Mouse (Mus musculus) megakaryocyte, embryonic 14.5 days (primary cell): Measurements from ENCODE around the gene Dab2ip.

Experiments used
- FLI1 ChIP-seq: IDR thresholded peaks from 2 replicates; pipeline ENCODE4 v1.6.1; 2012; ENCODE audit warnings: low read length, inconsistent platforms, mixed read lengths
- GATA1 ChIP-seq: IDR thresholded peaks from 3 replicates; pipeline ENCODE4 v1.6.1; 2012; ENCODE audit warnings: mixed read lengths, low read length, inconsistent platforms, borderline replicate concordance

DNA sequence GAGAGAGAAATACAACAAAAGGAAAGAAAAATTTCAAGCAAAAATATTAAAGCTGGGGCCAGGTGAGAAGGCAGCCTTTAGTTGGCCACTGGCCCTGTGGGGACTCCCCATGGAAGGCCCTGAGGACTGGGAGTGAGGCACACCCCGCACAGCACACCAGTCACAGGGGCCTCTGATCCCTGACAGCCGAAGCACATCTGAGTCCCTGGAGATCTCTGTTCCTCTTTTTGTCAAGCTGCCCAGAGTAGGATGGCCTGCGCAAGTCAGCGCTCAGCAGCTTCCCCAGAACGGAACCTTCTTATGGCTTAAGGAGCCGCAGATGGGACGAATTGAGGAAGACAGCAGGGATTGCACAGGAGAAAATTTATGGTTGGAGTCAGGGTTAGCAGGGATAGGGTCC lies 198.4 kb downstream of the Dab2ip start:
- no peak for TF ChIP-seq GATA1
- TF ChIP-seq FLI1: no peak
